Mouse (Mus musculus) intestine, postnatal 0 days (tissue): Measurements from ENCODE around the gene Arhgap31. TPM values are rescaled to one million over a fixed set of nuclear protein-coding genes. Genes with fewer than 3 reads are reported as not detected.

Source experiments
- ATAC-seq: fragments of 200-750 bp; cut with Nextera tagmentation; 2 replicates; pipeline ENCODE4 v1.8.0; 2017; ENCODE audit warnings: mild to moderate bottlenecking, moderate TSS enrichment, moderate library complexity
- H3K27ac ChIP-seq: fragments of 300-500 bp; sonication (generic); 2 replicates; pipeline ENCODE4 v1.5.1; 2014; ENCODE audit warnings: mild to moderate bottlenecking, low read depth, low read length, moderate library complexity
- H3K27me3 ChIP-seq: fragments of 300-500 bp; sonication (generic); replicated peaks from 2 replicates; pipeline ENCODE4 v1.6.1; 2014; ENCODE audit warnings: low read length, mixed read lengths; ENCODE audit not compliant: control insufficient read depth, insufficient read depth
- H3K36me3 ChIP-seq: fragments of 300-500 bp; sonication (generic); 2 replicates; pipeline ENCODE4 v1.6.1; 2014; ENCODE audit warnings: mild to moderate bottlenecking, moderate library complexity; ENCODE audit not compliant: control insufficient read depth, insufficient read depth
- H3K4me1 ChIP-seq: fragments of 300-500 bp; sonication (generic); replicated peaks from 2 replicates; pipeline ENCODE4 v1.6.1; 2014; ENCODE audit warnings: antibody characterized with exemption, low read length, mixed read lengths; ENCODE audit not compliant: control insufficient read depth, insufficient read depth
- H3K4me2 ChIP-seq: fragments of 300-500 bp; sonication (generic); replicated peaks from 2 replicates; pipeline ENCODE4 v1.6.1; 2014; ENCODE audit warnings: low read depth, mild to moderate bottlenecking, moderate library complexity
- H3K4me3 ChIP-seq: fragments of 300-500 bp; sonication (generic); 2 replicates; pipeline ENCODE4 v1.5.1; 2014; ENCODE audit warnings: low read depth, low read length
- H3K9ac ChIP-seq: fragments of 300-500 bp; sonication (generic); 2 replicates; pipeline ENCODE4 v1.6.1; 2014; ENCODE audit warnings: mild to moderate bottlenecking, low read depth, low read length
- H3K9me3 ChIP-seq: fragments of 300-500 bp; sonication (generic); 2 replicates; pipeline ENCODE4 v1.6.1; 2016; ENCODE audit warnings: mixed run types; ENCODE audit not compliant: control insufficient read depth
- CTCF ChIP-seq: sonication (generic); IDR thresholded peaks from 2 replicates; pipeline ENCODE4 v1.5.1; 2016; ENCODE audit warnings: low read depth, mild to moderate bottlenecking, control low read depth, antibody characterized with exemption, moderate library complexity
- WGBS: fragments of 180-500 bp; shearing (Covaris S2); extraction: QIAGEN DNeasy Blood & Tissue Kit; methylation state at CpG from one replicate; pipeline ENCODE4 v1.1.7; 2014; 5-methylcytosine and 5-hydroxymethylcytosine counted together
- polyA plus RNA-seq: library from polyadenylated mRNA; unstranded; fragments of >200 nt; fragmentation: Nextera tagmentation; extraction: Ambion mirVana; gene quantifications from 2 replicates; pipeline ENCODE4 v1.2.1, GENCODE M21; 2015

Gene Arhgap31
- polyA plus RNA-seq, 1 experiment from 2014 or later = 2.8 TPM

GRCm38 (mm10) chr16:38563516-38563915 is 149.6 kb downstream of the Arhgap31 start:
- no peak for ATAC-seq
- H3K4me3 ChIP-seq = peak overlapping the region; percentile 98
- no peaks in the 10 kb centered on the region for H3K9me3 ChIP-seq
- peak overlapping the region; percentile 91 for H3K9ac ChIP-seq
- no peak overlapping the region for H3K27ac ChIP-seq
- peaks cover 6% of the 10 kb centered on the region; the same call in 1 of the 2 replicates for H3K27me3 ChIP-seq
- no peak for TF ChIP-seq CTCF
- H3K4me2 ChIP-seq = peak overlapping the region; percentile 77
- H3K4me1 ChIP-seq = no peaks in the 10 kb centered on the region; the same call in 1 of the 2 replicates
- WGBS = 24% methylated on average over 10 of the region's 10 CpGs
- peaks cover 13% of the 10 kb centered on the region for H3K36me3 ChIP-seq

- no peak for TF ChIP-seq CTCF
Measured at GRCm38 (mm10) chr16:38562968-38563327, 150.1 kb downstream of the Arhgap31 start.

GRCm38 (mm10) chr16:38562131-38562967 is 150.7 kb downstream of the Arhgap31 start:
- no peaks in the 10 kb centered on the region; the same call in 1 of the 2 replicates for H3K4me1 ChIP-seq
- peak overlapping the region; percentile 91 for H3K9ac ChIP-seq
- 8% methylated on average over 37 of the region's 37 CpGs for WGBS
- peak overlapping the region; percentile 74 for H3K27ac ChIP-seq
- H3K36me3 ChIP-seq = peaks cover 4% of the 10 kb centered on the region; the same call in 1 of the 2 replicates
- no peak for TF ChIP-seq CTCF
- H3K27me3 ChIP-seq = peaks cover 6% of the 10 kb centered on the region; the same call in 1 of the 2 replicates
- peak overlapping the region; percentile 77 for H3K4me2 ChIP-seq
- peak; percentile 96 for ATAC-seq
- no peaks in the 10 kb centered on the region for H3K9me3 ChIP-seq
- peak overlapping the region; percentile 98 for H3K4me3 ChIP-seq

More at GRCm38 (mm10) chr16:38562968-38563327, 150.1 kb downstream of the Arhgap31 start:
- Histone ChIP-seq H3K9ac (peak overlapping the region; percentile 91), H3K4me3 (peak overlapping the region; percentile 98), H3K27me3 (peaks cover 6% of the 10 kb centered on the region; the same call in 1 of the 2 replicates), H3K27ac (peak overlapping the region; percentile 73), H3K9me3 (no peaks in the 10 kb centered on the region), H3K4me1 (no peaks in the 10 kb centered on the region; the same call in 1 of the 2 replicates), H3K36me3 (peaks cover 7% of the 10 kb centered on the region), H3K4me2 (peak overlapping the region; percentile 77)
- ATAC-seq = peak; percentile 62; the same call in 1 of the 2 replicates
- under 1% methylated on average over 25 of the region's 25 CpGs for WGBS

GRCm38 (mm10) chr16:38558221-38558748 is 154.8 kb downstream of the Arhgap31 start, which contains the start of gene Tmem39a:
Gene Tmem39a (plus strand): TSS chr16:38558698.
- Histone ChIP-seq H3K4me2 (no peak within 1 kb of the TSS), H3K27ac (no peak within 1 kb of the TSS), H3K36me3 (no peaks in the 10 kb centered on the region), H3K4me3 (no peak within 1 kb of the TSS), H3K9ac (no peak within 1 kb of the TSS), H3K9me3 (no peaks in the 10 kb centered on the region), H3K4me1 (no peaks in the 10 kb centered on the region), H3K27me3 (peaks cover 6% of the 10 kb centered on the region; the same call in 1 of the 2 replicates)
- WGBS = 77% methylated on average over 3 of the region's 3 CpGs
- no peak for TF ChIP-seq CTCF
- ATAC-seq = no peak

- 87% methylated on average over 3 of the region's 3 CpGs for WGBS
Measured at GRCm38 (mm10) chr16:38555988-38556387, 157.1 kb downstream of the Arhgap31 start.

More at GRCm38 (mm10) chr16:38555988-38556387, 157.1 kb downstream of the Arhgap31 start:
- no peak overlapping the region for H3K9ac ChIP-seq
- peaks cover 9% of the 10 kb centered on the region; the same call in 1 of the 2 replicates for H3K27me3 ChIP-seq
- H3K27ac ChIP-seq = no peak overlapping the region
- TF ChIP-seq CTCF = no peak
- H3K4me3 ChIP-seq = no peak overlapping the region
- no peaks in the 10 kb centered on the region for H3K9me3 ChIP-seq
- ATAC-seq = no peak
- no peak overlapping the region for H3K4me2 ChIP-seq
- H3K36me3 ChIP-seq = no peaks in the 10 kb centered on the region
- no peaks in the 10 kb centered on the region for H3K4me1 ChIP-seq
